Mouse (Mus musculus): ENCODE measurements around the gene Dact1. TPM values are rescaled to one million over a fixed set of nuclear protein-coding genes. Genes with fewer than 3 reads are reported as not detected.

Dact1 gene
- total RNA-seq, 1 experiment from 2014 or later: not detected

Other genes with a start within 250 kb of the Dact1 start
- gene Tomm20l, start 198.5 kb upstream of the Dact1 start, total RNA-seq (2017): not detected in 2 replicates
- gene Timm9, start 173.2 kb upstream of the Dact1 start, total RNA-seq (2017): 28.6 and 40.3 TPM in 2 replicates
- 18.4 and 19.1 TPM in 2 replicates for gene 2700049A03Rik, start 173.0 kb upstream of the Dact1 start, total RNA-seq (2017)